Mouse (Mus musculus): ENCODE measurements around the gene Dnajb13. TPM values are rescaled to one million over a fixed set of nuclear protein-coding genes. Genes with fewer than 3 reads are reported as not detected.

Dnajb13 gene
- polyA plus RNA-seq, 1 experiment from 2014 or later = 2.9 TPM

Other genes with a start within 250 kb of the Dnajb13 start
- 1.0 and 1.2 TPM in 2 replicates for gene P4ha3, start 229.4 kb downstream of the Dnajb13 start, polyA plus RNA-seq (2015; fragmentation: Nextera tagmentation; extraction: Ambion mirVana)
- gene C2cd3, start 142.7 kb downstream of the Dnajb13 start, polyA plus RNA-seq (2015; fragmentation: Nextera tagmentation; extraction: Ambion mirVana) = 8.7 and 9.8 TPM in 2 replicates
- gene Ppme1, start 142.7 kb downstream of the Dnajb13 start, polyA plus RNA-seq (2015; fragmentation: Nextera tagmentation; extraction: Ambion mirVana) = 24.1 and 32.7 TPM in 2 replicates
- gene Ucp3, start 42.0 kb downstream of the Dnajb13 start, polyA plus RNA-seq (2015; fragmentation: Nextera tagmentation; extraction: Ambion mirVana) = 0.06 TPM in 1 of 2 replicates, not detected in the other
- gene Ucp2, start 21.6 kb downstream of the Dnajb13 start, polyA plus RNA-seq (2015; fragmentation: Nextera tagmentation; extraction: Ambion mirVana) = 734 and 787 TPM in 2 replicates
- gene Coa4, start 22.1 kb upstream of the Dnajb13 start, polyA plus RNA-seq (2015; fragmentation: Nextera tagmentation; extraction: Ambion mirVana) = 11.5 and 12.3 TPM in 2 replicates
- 39.1 TPM in 2 replicates for gene Rab6a, start 92.5 kb upstream of the Dnajb13 start, polyA plus RNA-seq (2015; fragmentation: Nextera tagmentation; extraction: Ambion mirVana)
- gene Mrpl48, start 93.3 kb upstream of the Dnajb13 start, polyA plus RNA-seq (2015; fragmentation: Nextera tagmentation; extraction: Ambion mirVana) = 34.0 and 41.3 TPM in 2 replicates
- gene Plekhb1, start 147.5 kb upstream of the Dnajb13 start, polyA plus RNA-seq (2015; fragmentation: Nextera tagmentation; extraction: Ambion mirVana) = 0.38 and 0.51 TPM in 2 replicates
- gene Fam168a, start 191.7 kb upstream of the Dnajb13 start, polyA plus RNA-seq (2015; fragmentation: Nextera tagmentation; extraction: Ambion mirVana) = 5.0 and 5.3 TPM in 2 replicates